Mouse (Mus musculus): Measurements from ENCODE around the gene Mbd6.

Mbd6 gene

DNA sequence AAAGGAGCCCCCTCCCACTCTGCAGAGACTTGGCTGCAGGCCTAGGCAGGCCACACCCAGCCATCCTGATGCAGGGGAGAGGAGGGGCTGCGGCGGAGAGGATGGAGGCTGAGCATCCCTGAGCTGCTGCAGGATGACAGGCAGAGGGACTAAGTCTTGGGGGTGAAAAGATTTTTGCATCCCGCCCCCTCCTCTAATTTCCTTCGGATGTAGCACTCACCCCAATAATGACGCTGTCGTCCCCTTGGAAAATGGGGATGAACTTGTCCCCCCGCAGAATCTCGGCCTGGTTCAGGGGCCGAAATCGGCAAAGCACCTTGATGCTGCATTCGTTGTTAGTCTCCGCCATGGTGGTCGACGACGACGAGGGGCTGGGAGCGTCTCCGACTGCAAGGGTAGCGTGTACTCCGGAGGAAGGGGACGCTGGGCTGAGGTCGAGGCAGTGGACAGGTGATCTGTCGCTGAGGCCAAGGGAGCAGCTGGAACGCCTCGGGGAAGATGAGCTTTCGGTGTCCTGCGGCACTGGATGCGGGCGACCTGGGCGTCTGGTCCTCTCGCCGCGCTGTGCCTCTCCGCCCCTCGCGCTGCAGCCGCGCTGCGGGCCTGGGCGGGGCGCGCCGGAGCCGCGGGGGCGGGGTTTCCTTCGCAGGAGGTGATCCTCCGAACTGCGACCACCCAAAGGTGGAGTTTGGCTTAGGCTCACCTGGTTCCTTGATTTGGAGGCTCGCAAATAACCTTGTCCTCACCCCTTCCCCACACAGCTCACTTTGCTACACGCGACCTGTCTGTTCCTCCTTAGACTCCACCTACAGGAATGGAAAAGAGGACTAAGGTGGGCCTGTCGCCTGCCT lies 26.0 kb downstream of the Mbd6 start, which contains the start of gene Kif5a:
TSS of gene Kif5a (minus strand) at position 801 of the 851 bp plus-strand sequence.
- DNase-seq, result peak; percentile 38 to 47

DNA sequence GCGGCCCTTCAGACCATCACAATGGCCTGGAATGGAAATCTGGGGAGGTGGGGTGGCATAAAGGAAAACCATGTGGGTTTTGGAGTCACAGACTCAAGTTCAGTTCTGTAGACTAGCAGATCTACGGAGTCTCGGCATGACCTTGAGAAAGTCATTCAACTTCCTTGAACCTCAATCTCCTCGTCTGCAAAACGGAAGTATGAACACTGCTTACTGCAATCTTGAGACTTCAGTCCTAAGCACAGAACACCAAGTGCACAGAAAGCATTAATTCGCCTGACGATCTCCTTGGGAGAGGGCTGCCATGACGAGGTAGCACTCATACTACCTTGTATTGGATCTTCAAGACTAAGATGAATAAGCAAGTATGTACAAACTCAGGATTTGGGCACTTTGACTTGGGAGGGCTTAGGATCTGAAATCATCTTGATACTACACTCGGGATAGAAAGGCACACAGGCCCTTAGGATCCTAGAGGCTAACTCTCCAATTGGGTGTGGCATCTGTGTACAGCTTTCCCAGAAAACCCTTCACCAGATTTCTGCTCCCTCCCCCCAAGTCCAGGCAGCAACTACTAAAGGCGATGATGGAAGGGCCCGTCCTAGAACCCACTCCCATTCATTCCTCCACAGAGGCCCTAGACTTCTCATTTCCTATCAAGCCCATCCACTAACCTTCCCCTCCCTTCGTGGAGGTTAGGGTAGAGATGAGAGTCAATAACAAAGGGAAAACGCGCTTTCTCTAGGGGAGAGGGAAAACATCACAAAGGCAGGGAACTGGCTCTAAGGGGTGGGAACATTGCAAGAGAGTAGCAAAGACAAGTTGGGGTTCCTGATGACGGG lies 26.9 kb downstream of the Mbd6 start:
- DNase-seq, result no peak

DNA sequence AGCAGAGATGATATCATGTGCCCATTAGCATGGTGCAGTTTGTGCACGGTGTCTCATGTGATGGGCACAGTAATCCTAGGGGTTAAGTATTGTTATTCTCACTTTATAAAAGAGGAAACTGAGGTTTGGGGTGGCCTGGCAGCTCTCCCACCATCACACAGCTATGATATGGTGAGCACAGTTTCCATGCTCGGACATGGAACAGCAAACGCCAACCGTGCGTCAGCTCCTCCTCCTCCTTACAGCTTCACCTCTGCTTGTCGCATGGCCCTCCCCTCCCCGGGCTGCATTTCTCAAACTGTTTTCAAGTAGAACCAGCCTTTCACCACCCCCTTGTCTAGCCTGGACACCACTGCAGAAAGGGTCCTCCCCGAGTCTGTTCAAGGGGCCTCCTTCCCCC lies 30.3 kb downstream of the Mbd6 start:
- no peak for DNase-seq

DNA sequence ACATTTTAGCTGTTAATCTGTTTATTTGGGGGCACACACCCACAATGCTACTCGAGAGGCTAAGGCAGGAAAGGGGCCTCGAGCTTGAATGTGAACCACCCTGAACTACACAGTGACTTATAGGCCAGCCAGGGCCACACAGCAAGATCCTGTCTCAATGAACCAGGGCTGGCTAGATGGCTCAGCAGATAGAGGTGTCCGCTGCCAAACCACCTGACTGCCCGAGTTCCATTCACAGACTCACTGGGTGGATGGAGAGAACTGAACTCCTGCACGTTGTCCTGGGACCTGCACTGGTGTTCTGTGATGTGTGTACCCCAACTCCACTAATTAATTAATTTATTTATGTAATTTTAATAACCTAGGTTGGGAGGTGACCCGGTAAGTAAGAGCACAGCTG lies 31.0 kb downstream of the Mbd6 start:
- DNase-seq, result no peak

DNA sequence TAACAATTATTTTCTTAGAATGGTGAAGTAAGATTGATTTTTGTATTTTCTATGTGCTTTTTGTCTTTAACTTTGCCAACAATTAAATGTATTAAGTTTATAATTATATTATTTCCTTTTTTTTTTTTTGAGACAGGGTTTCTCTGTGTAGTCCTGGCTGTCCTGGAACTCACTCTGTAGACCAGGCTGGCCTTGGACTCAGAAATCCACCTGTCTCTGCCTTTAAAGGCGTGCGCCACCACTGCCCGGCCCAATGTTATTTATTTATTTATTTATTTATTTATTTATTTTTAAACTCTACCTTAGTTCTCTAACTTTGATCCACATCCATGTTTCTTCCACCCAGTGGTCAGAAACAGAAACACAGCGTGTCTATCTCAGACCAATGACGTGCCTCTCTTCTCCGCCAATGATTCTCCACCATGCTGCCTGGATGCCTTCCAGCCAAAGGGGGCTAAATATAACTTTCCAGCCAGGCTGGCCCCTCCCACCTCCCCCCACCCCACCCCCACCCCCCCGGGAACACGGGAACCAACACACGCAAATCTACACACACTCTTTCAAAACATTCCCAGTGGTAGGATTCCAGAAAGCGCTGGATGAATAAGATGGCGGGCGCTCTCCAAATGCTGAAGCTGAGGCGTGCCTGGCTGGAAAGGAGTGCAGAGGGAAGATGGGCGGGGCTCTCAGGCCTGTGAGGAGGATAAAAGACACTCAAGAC lies 33.0 kb downstream of the Mbd6 start:
- peak; percentile 89 to 92 for DNase-seq

DNA sequence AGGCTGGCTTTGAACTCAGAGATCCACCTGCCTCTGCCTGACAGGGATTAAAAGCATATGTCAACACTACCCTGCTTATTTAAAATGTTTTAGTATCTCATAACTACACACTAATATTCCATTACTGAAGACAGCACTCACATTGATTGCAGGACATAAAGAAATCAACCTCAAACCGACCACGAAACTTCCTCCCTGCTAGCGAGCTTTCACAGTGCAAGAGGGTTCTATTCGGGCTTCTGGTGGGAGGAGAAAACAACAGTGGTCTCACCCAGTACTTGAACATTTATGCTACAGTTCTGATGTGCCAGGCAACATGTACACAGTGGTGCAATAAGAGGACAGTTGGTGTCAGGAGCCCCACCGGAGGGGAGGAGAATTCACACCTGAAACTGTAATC lies 38.0 kb downstream of the Mbd6 start:
- no peak for DNase-seq

DNA sequence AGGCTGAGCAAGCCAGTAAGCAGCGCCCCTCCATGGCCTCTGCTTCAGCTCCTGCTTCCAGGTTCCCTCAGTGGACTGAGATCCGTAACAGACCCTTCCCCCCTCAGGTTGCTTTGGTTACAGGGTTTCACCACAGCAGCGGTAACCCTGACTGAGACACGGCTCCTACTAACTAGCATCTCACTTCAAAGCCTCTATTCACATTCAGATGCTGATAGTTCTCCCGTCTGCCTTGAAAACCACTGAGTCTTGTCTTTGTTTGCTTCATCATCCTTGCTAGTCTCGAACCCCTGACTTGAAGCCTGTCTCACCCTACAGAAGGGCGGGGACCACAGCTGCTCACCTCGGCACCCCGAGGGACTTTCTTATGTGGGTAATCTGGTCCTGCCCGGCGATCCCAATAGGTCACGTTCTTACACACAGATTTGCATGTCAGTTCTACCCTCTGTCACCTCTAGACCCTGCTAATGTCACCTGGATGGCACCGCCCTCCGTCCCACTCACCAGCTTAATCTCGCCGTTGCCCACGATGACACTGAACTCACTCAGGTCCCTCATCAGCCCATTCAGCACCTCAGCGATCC lies 50.5 kb downstream of the Mbd6 start:
- no peak for DNase-seq

DNA sequence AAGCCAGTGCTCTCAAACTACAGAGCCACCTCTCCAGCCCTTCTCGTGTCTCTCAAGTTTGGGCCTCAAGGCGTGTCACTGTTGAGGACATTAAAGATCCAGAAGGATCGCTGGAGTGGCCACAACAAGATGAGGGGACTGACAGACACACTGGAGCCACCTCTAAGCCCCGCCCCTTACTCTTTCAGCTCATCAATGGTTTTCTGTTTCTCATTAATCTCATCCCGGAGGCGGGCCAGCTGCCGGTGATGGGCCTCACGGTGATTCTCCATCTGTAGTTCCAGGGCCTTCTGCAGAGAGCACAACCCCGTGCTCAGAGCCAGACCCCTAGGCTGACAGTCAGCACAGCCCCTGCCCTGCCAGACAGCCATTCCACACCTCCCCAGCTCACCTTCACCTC lies 52.3 kb downstream of the Mbd6 start:
- DNase-seq, result no peak

DNA sequence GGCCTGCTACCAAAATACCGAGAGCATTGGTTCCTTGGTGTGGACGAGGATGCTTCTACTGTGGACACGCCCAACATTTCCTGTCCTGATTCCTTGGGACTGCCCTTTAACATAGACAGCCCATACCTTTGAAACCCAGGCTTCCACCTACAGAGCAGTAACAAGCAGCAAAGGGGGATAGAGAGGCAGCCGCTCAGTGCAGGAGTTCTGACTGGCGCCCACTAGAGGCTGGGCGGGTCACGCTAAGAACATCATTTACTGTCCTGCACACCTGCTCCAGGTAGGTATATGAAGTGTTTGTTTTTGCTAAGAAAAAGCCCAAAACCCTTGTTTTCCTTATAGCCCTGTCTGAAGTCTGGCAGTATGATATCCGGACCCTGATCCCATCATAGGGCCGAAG lies 55.7 kb downstream of the Mbd6 start:
- no peak for DNase-seq
